Mouse (Mus musculus) MEL (cell line): ENCODE measurements around the gene Hoxb5. TPM values are rescaled to one million over a fixed set of nuclear protein-coding genes. Genes with fewer than 3 reads are reported as not detected.

ENCODE experiments used
- DNase-seq: peaks from one replicate; pipeline ENCODE4 v3.0.0; 2011; ENCODE audit warnings: low read depth, low spot score
- H3K27ac ChIP-seq: 2 replicates; pipeline ENCODE4 v1.5.1; 2012; ENCODE audit warnings: low read depth, mild to moderate bottlenecking, control low read depth, low read length, moderate library complexity; ENCODE audit not compliant: control insufficient read depth
- H3K27me3 ChIP-seq, 2 experiments: fragments of 150-350 bp in 1 of 2; sonication (generic) in 1 of 2; 2 replicates each; pipeline ENCODE4 v1.6.1; 2012; ENCODE audit warnings: low read length in 2 of 2, mild to moderate bottlenecking in 2 of 2, improper control_type of control experiment in 1 of 2, moderate library complexity in 1 of 2; ENCODE audit not compliant: insufficient read depth in 2 of 2, control insufficient read depth in 1 of 2
- H3K36me3 ChIP-seq, 2 experiments: 2 replicates each; pipeline ENCODE4 v1.6.1; 2012 to 2014; ENCODE audit warnings: low read length in 2 of 2, improper control_type of control experiment in 1 of 2, inconsistent platforms in 1 of 2, mild to moderate bottlenecking in 1 of 2; ENCODE audit not compliant: insufficient read depth in 2 of 2, control insufficient read depth in 1 of 2
- H3K4me1 ChIP-seq, 2 experiments: fragments of 150-350 bp in 1 of 2; sonication (generic) in 1 of 2; 2 replicates each; pipeline ENCODE4 v1.6.1; 2012; ENCODE audit warnings: low read length in 2 of 2, improper control_type of control experiment in 1 of 2, mild to moderate bottlenecking in 1 of 2; ENCODE audit not compliant: insufficient read depth in 2 of 2, control insufficient read depth in 1 of 2
- H3K4me3 ChIP-seq, 2 experiments: fragments of 150-350 bp in 1 of 2; sonication (generic) in 1 of 2; 2 replicates each; pipeline ENCODE4 v1.5.1; 2012; ENCODE audit warnings: low read depth in 2 of 2, low read length in 2 of 2, mild to moderate bottlenecking in 2 of 2, moderate library complexity in 2 of 2, control low read depth in 1 of 2, improper control_type of control experiment in 1 of 2; ENCODE audit not compliant: control insufficient read depth in 1 of 2, insufficient read depth in 1 of 2
- H3K79me2 ChIP-seq: 2 replicates; pipeline ENCODE4 v1.6.1; 2012; ENCODE audit warnings: mild to moderate bottlenecking, low read length, moderate library complexity; ENCODE audit not compliant: control insufficient read depth, poor library complexity, insufficient read depth
- H3K9ac ChIP-seq: 2 replicates; pipeline ENCODE4 v1.6.1; 2012; ENCODE audit warnings: low read depth, mild to moderate bottlenecking, control low read depth, low read length, moderate library complexity; ENCODE audit not compliant: control insufficient read depth, poor library complexity, severe bottlenecking
- H3K9me3 ChIP-seq: fragments of 150-350 bp; sonication (generic); replicated peaks from 2 replicates; pipeline ENCODE4 v1.6.1; 2012; ENCODE audit warnings: mild to moderate bottlenecking, low read length, improper control_type of control experiment, moderate library complexity; ENCODE audit not compliant: insufficient read depth
- BHLHE40 ChIP-seq: IDR thresholded peaks from 2 replicates; pipeline ENCODE4 v1.6.1; 2012; ENCODE audit warnings: low read depth, mild to moderate bottlenecking, inconsistent platforms, low read length, improper control_type of control experiment, borderline replicate concordance
- CHD1 ChIP-seq: IDR thresholded peaks from 2 replicates; pipeline ENCODE4 v1.6.1; 2012; ENCODE audit warnings: low read depth, mild to moderate bottlenecking, inconsistent platforms, low read length, improper control_type of control experiment
- CTCF ChIP-seq, 3 experiments: IDR thresholded peaks in 2 of 3; conservative IDR thresholded peaks in 1 of 3; 2 replicates each; pipeline ENCODE4 v1.5.1; 2011 to 2012; ENCODE audit warnings: low read length in 3 of 3, low read depth in 2 of 3, mild to moderate bottlenecking in 2 of 3, improper control_type of control experiment in 1 of 3, inconsistent platforms in 1 of 3, mixed read lengths in 1 of 3, moderate library complexity in 1 of 3; ENCODE audit not compliant: control insufficient read depth in 1 of 3, insufficient read depth in 1 of 3, poor library complexity in 1 of 3, severe bottlenecking in 1 of 3
- ELF1 ChIP-seq: IDR thresholded peaks from 2 replicates; pipeline ENCODE4 v1.6.1; 2014; ENCODE audit warnings: low read depth, mild to moderate bottlenecking, inconsistent platforms, low read length, improper control_type of control experiment, moderate library complexity
- EP300 ChIP-seq, 2 experiments: IDR thresholded peaks; 2 replicates each; pipeline ENCODE4 v1.6.1; 2011; ENCODE audit warnings: improper control_type of control experiment in 2 of 2, low read length in 2 of 2, low read depth in 1 of 2, mild to moderate bottlenecking in 1 of 2
- ETS1 ChIP-seq: IDR thresholded peaks from 2 replicates; pipeline ENCODE4 v1.6.1; 2012; ENCODE audit warnings: low read depth, mild to moderate bottlenecking, inconsistent platforms, low read length, improper control_type of control experiment, moderate library complexity
- GABPA ChIP-seq: IDR thresholded peaks from 2 replicates; pipeline ENCODE4 v1.6.1; 2012; ENCODE audit warnings: low read depth, mild to moderate bottlenecking, inconsistent platforms, low read length, improper control_type of control experiment, moderate library complexity
- GATA1 ChIP-seq: IDR thresholded peaks from 2 replicates; pipeline ENCODE4 v1.6.1; 2011; ENCODE audit warnings: low read depth, low read length, improper control_type of control experiment
- HCFC1 ChIP-seq: IDR thresholded peaks from 2 replicates; pipeline ENCODE4 v1.6.1; 2012; ENCODE audit warnings: low read depth, mild to moderate bottlenecking, inconsistent platforms, low read length, improper control_type of control experiment, moderate library complexity
- JUND ChIP-seq: IDR thresholded peaks from 2 replicates; pipeline ENCODE4 v1.6.1; 2011; ENCODE audit warnings: low read depth, mild to moderate bottlenecking, improper control_type of control experiment, low read length
- KAT2A ChIP-seq: conservative IDR thresholded peaks from 2 replicates; pipeline ENCODE4 v1.6.1; 2012; ENCODE audit warnings: low read depth, low read length, improper control_type of control experiment, inconsistent platforms
- MAFK ChIP-seq: IDR thresholded peaks from 2 replicates; pipeline ENCODE4 v1.6.1; 2011; ENCODE audit warnings: low read depth, mild to moderate bottlenecking, low read length, improper control_type of control experiment, borderline replicate concordance
- MAZ ChIP-seq: IDR thresholded peaks from 2 replicates; pipeline ENCODE4 v1.6.1; 2012; ENCODE audit warnings: low read depth, mild to moderate bottlenecking, inconsistent platforms, low read length, improper control_type of control experiment
- MEF2A ChIP-seq: IDR thresholded peaks from 2 replicates; pipeline ENCODE4 v1.6.1; 2014; ENCODE audit warnings: low read depth, mild to moderate bottlenecking, inconsistent platforms, low read length, improper control_type of control experiment; ENCODE audit not compliant: poor library complexity, insufficient replicate concordance, severe bottlenecking; ENCODE audit errors: extremely low read depth
- MXI1 ChIP-seq: IDR thresholded peaks from 2 replicates; pipeline ENCODE4 v1.6.1; 2011; ENCODE audit warnings: mild to moderate bottlenecking, low read depth, low read length, improper control_type of control experiment
- MYB ChIP-seq: IDR thresholded peaks from 2 replicates; pipeline ENCODE4 v1.6.1; 2011; ENCODE audit warnings: mild to moderate bottlenecking, low read depth, low read length, improper control_type of control experiment
- NELFE ChIP-seq: IDR thresholded peaks from 2 replicates; pipeline ENCODE4 v1.6.1; 2011; ENCODE audit warnings: low read depth, low read length, improper control_type of control experiment
- NRF1 ChIP-seq: IDR thresholded peaks from 2 replicates; pipeline ENCODE4 v1.6.1; 2014; ENCODE audit warnings: low read depth, mild to moderate bottlenecking, inconsistent platforms, low read length, improper control_type of control experiment, moderate library complexity; ENCODE audit not compliant: poor library complexity, insufficient read depth, severe bottlenecking
- POLR2AphosphoS5 ChIP-seq: IDR thresholded peaks from 2 replicates; pipeline ENCODE4 v1.6.1; 2012; ENCODE audit warnings: low read depth, borderline replicate concordance, mild to moderate bottlenecking, inconsistent platforms, low read length, moderate library complexity, mixed read lengths
- RAD21 ChIP-seq: IDR thresholded peaks from 2 replicates; pipeline ENCODE4 v1.6.1; 2011; ENCODE audit warnings: mild to moderate bottlenecking, low read depth, low read length, improper control_type of control experiment
- RCOR1 ChIP-seq: IDR thresholded peaks from 2 replicates; pipeline ENCODE4 v1.6.1; 2012; ENCODE audit warnings: low read depth, mild to moderate bottlenecking, inconsistent platforms, low read length, improper control_type of control experiment
- SIN3A ChIP-seq: IDR thresholded peaks from 2 replicates; pipeline ENCODE4 v1.6.1; 2012; ENCODE audit warnings: low read length, improper control_type of control experiment, inconsistent platforms
- SMC3 ChIP-seq: IDR thresholded peaks from 2 replicates; pipeline ENCODE4 v1.6.1; 2011; ENCODE audit warnings: low read depth, low read length, improper control_type of control experiment
- TAL1 ChIP-seq: IDR thresholded peaks from 2 replicates; pipeline ENCODE4 v1.6.1; 2012; ENCODE audit warnings: mild to moderate bottlenecking, inconsistent platforms, low read length, moderate library complexity, mixed read lengths
- TBP ChIP-seq: IDR thresholded peaks from 2 replicates; pipeline ENCODE4 v1.8.0; 2011; ENCODE audit warnings: low read depth, low read length, improper control_type of control experiment
- TCF12 ChIP-seq: IDR thresholded peaks from 2 replicates; pipeline ENCODE4 v1.6.1; 2014; ENCODE audit warnings: low read depth, mild to moderate bottlenecking, inconsistent platforms, low read length, improper control_type of control experiment, moderate library complexity
- UBTF ChIP-seq: IDR thresholded peaks from 2 replicates; pipeline ENCODE4 v1.6.1; 2012; ENCODE audit warnings: low read depth, mild to moderate bottlenecking, inconsistent platforms, low read length, improper control_type of control experiment, moderate library complexity, borderline replicate concordance; ENCODE audit not compliant: insufficient read depth
- ZC3H11A ChIP-seq: IDR thresholded peaks from 2 replicates; pipeline ENCODE4 v1.6.1; 2012; ENCODE audit warnings: low read depth, mild to moderate bottlenecking, inconsistent platforms, low read length, improper control_type of control experiment
- ZKSCAN1 ChIP-seq: IDR thresholded peaks from 2 replicates; pipeline ENCODE4 v1.6.1; 2012; ENCODE audit warnings: low read depth, mild to moderate bottlenecking, inconsistent platforms, low read length, improper control_type of control experiment, moderate library complexity
- ZMIZ1 ChIP-seq: IDR thresholded peaks from 2 replicates; pipeline ENCODE4 v1.6.1; 2012; ENCODE audit warnings: low read depth, mild to moderate bottlenecking, inconsistent platforms, low read length, improper control_type of control experiment, moderate library complexity
- ZNF384 ChIP-seq: IDR thresholded peaks from 2 replicates; pipeline ENCODE4 v1.6.1; 2012; ENCODE audit warnings: low read depth, mild to moderate bottlenecking, inconsistent platforms, low read length, improper control_type of control experiment
- polyA plus RNA-seq, 2 experiments: library from polyadenylated mRNA; stranded (reverse) in 1 of 2; unstranded in 1 of 2; fragments of >175 nt in 1 of 2; fragments of >200 nt in 1 of 2; gene quantifications; 2 replicates each; pipeline versions ENCODE4 v1.2.1 to v1.2.4; 2012; ENCODE audit warnings: low replicate concordance in 2 of 2, low read depth in 1 of 2; ENCODE audit not compliant: insufficient read length in 2 of 2, insufficient read depth in 1 of 2, missing spikeins in 1 of 2
- total RNA-seq: library from RNA; depleted of rRNA; stranded (reverse); fragments of 300-350 nt; gene quantifications from 2 replicates; pipeline ENCODE4 v1.2.3, GENCODE M21; 2012

The Hoxb5 gene
- total and polyA plus RNA-seq, 3 experiments: not detected

- Histone ChIP-seq H3K27me3 (peaks cover 2 to 8% of the 10 kb centered on the region in 2 experiments), H3K79me2 (no peaks in the 10 kb centered on the region), H3K36me3 (no peaks in the 10 kb centered on the region), H3K4me1 (no peaks in the 10 kb centered on the region), H3K9me3 (no peaks in the 10 kb centered on the region), H3K4me3 (no peak overlapping the region), H3K9ac (no peak overlapping the region)
- TF ChIP-seq ZC3H11A (no peak), MEF2A (no peak), SMC3 (no peak), ZMIZ1 (no peak), MAFK (no peak), MYB (no peak), NELFE (no peak), ZNF384 (no peak), CHD1 (no peak), ZKSCAN1 (no peak), TBP (no peak), GATA1 (no peak), RAD21 (no peak), BHLHE40 (no peak), KAT2A (no peak), RCOR1 (no peak), POLR2AphosphoS5 (no peak), GABPA (no peak), NRF1 (no peak)
- TF ChIP-seq, all 39 proteins: peak for 0
- H3K27ac ChIP-seq: no peak overlapping the region
- no peak for DNase-seq
These were observed 24.8 kb upstream of the Hoxb5 start for GRCm38 (mm10) chr11:96278324-96278723.

- H3K9me3 ChIP-seq: no peaks in the 10 kb centered on the region
- peaks cover 2 to 8% of the 10 kb centered on the region in 2 experiments for H3K27me3 ChIP-seq
- H3K4me1 ChIP-seq: no peaks in the 10 kb centered on the region
- no peaks in the 10 kb centered on the region for H3K36me3 ChIP-seq
- H3K9ac ChIP-seq: no peak overlapping the region
- H3K4me3 ChIP-seq: no peak overlapping the region
- peak; percentile 84 for DNase-seq
- H3K27ac ChIP-seq: no peak overlapping the region
- no peaks in the 10 kb centered on the region for H3K79me2 ChIP-seq
- no peak for TF ChIP-seq UBTF
- TF ChIP-seq TAL1: no peak
- TF ChIP-seq MXI1: no peak
- TF ChIP-seq SIN3A: no peak
- no peak for TF ChIP-seq EP300 (IDR thresholded peaks at IDR 0.05; ENCODE audit: low read depth in 1 of 2, low read length in 2 of 2)
- TF ChIP-seq NRF1: no peak
- TF ChIP-seq GABPA: no peak
- peak; percentile 94 for TF ChIP-seq SMC3
- TF ChIP-seq CHD1: no peak
- TF ChIP-seq ETS1: no peak
- no peak for TF ChIP-seq MAZ
- TF ChIP-seq MAFK: no peak
- no peak for TF ChIP-seq POLR2AphosphoS5
- no peak for TF ChIP-seq TCF12
- TF ChIP-seq JUND: no peak
- no peak for TF ChIP-seq HCFC1
- no peak for TF ChIP-seq TBP
- TF ChIP-seq ZNF384: 0 out of 2 replicates have a peak, but pooled peaks have one; percentile 27
- TF ChIP-seq NELFE: no peak
- no peak for TF ChIP-seq ZMIZ1
- peak; percentile 65 to 99 (median 95) for TF ChIP-seq CTCF (IDR thresholded peaks at IDR 0.05 in 2 of 3, conservative IDR thresholded peaks at IDR 0.05 in 1 of 3; ENCODE audit: control insufficient read depth in 1 of 3, insufficient read depth in 1 of 3, low read depth in 2 of 3, low read length in 3 of 3, poor library complexity in 1 of 3, severe bottlenecking in 1 of 3)
- TF ChIP-seq ZC3H11A: peak; percentile 92
- TF ChIP-seq ELF1: no peak
These were observed 24.4 kb upstream of the Hoxb5 start for GRCm38 (mm10) chr11:96278773-96279172.
